Comparison of ENCODE assay signal across 22 mouse cellular contexts in the genomic region with DNA sequence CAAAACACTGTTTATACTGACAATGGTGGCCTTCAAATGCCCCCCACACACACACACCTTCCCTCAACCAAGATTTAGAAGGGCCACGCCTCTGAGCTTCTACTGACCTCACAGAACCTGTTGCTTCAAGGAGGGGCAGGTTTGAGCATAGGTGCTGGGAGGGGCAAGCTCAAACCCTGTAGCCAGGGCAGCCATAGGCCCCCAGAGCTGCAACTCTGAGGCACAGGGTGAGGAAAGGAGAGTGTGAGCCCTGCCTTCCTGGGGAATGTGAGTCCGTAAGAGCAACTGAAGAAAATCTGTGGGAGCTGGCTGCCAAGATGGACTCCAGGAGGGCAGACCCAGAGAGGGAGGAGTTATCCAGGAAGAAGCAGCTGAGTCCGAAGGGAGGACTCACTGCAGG. TPM values are rescaled to one million over a fixed set of nuclear protein-coding genes. Genes with fewer than 3 reads are reported as not detected.
DNase-seq lines count a peak whose midpoint lies in the region; ATAC-seq lines count a peak whose summit lies in the region.
"Had no signal": no experiment of that assay in that cellular context is flagged by ENCODE, and none has a peak within 500 bp of the region (broad histone marks: within the 10 kb centered on the region; RNA-seq: fewer than 3 reads in every experiment).

No protein-coding gene starts in this region.

- no peak for ATAC-seq in heart, embryonic 13.5 days (ENCODE audit: extremely low read depth, insufficient number of reproducible peaks, low FRiP score, low TSS enrichment)
- ATAC-seq in midbrain, embryonic 11.5 days (ENCODE audit: low FRiP score) = no peak
- peak; percentile 48; the same call in 1 of the 2 replicates for ATAC-seq in stomach, embryonic 15.5 days (ENCODE audit: insufficient read depth, low FRiP score, low read depth)
- ATAC-seq: inflammation-experienced regulatory T-cells, adult 6 months had no signal

- peaks cover 15% of the 10 kb centered on the region for H3K4me1 ChIP-seq in heart, embryonic 13.5 days
- peaks cover 29% of the 10 kb centered on the region for H3K4me1 ChIP-seq in midbrain, embryonic 10.5 days
- peaks cover 4% of the 10 kb centered on the region; the same call in 1 of the 2 replicates for H3K4me1 ChIP-seq in midbrain, embryonic 11.5 days (ENCODE audit: control insufficient read depth, insufficient read depth, low read length)
- H3K4me1 ChIP-seq in embryonic facial prominence, embryonic 10.5 days = peaks cover 33% of the 10 kb centered on the region
- peaks cover 21% of the 10 kb centered on the region for H3K4me1 ChIP-seq in stomach, embryonic 15.5 days
- H3K4me1 ChIP-seq: midbrain, embryonic 12.5 days had no signal

- intact Hi-C loops in heart, postnatal 36 days (cut with DNase I) = loop anchor here (5.0 to 10.0 kb wide), 2 partner anchors 293 to 560 kb away; no protein-coding TSS in a partner anchor

- no peak overlapping the region for H3K27ac ChIP-seq in heart, embryonic 13.5 days (replicated peaks)
- peak overlapping the region; percentile 85 for H3K27ac ChIP-seq in midbrain, embryonic 10.5 days (replicated peaks)
- H3K27ac ChIP-seq in midbrain, embryonic 11.5 days (ENCODE audit: low read depth, low read length) = no peak overlapping the region
- peak overlapping the region; percentile 66; the same call in 1 of the 2 replicates for H3K27ac ChIP-seq in embryonic facial prominence, embryonic 10.5 days (replicated peaks)
- 0 out of 2 replicates have a peak overlapping the region, but pooled peaks have one; percentile 9 for H3K27ac ChIP-seq in stomach, embryonic 15.5 days
- H3K27ac ChIP-seq: heart, adult 2 months; hindbrain, embryonic 13.5 days; macrophage; midbrain, embryonic 12.5 days; neural tube, embryonic 15.5 days had no signal

- no peaks in the 10 kb centered on the region for H3K9me3 ChIP-seq in heart, embryonic 13.5 days
- H3K9me3 ChIP-seq in midbrain, embryonic 10.5 days (replicated peaks) = no peaks in the 10 kb centered on the region
- no peaks in the 10 kb centered on the region for H3K9me3 ChIP-seq in midbrain, embryonic 11.5 days (ENCODE audit: control insufficient read depth, low read length)
- no peaks in the 10 kb centered on the region for H3K9me3 ChIP-seq in embryonic facial prominence, embryonic 10.5 days
- H3K9me3 ChIP-seq in stomach, embryonic 15.5 days = no peaks in the 10 kb centered on the region
- H3K9me3 ChIP-seq: hindbrain, embryonic 13.5 days; midbrain, embryonic 12.5 days; neural tube, embryonic 15.5 days had no signal

- H3K4me2 ChIP-seq in heart, embryonic 13.5 days = no peak overlapping the region
- H3K4me2 ChIP-seq in midbrain, embryonic 11.5 days = no peak overlapping the region
- no peak overlapping the region for H3K4me2 ChIP-seq in stomach, embryonic 15.5 days
- H3K4me2 ChIP-seq: hindbrain, embryonic 13.5 days; liver, embryonic 11.5 days; midbrain, embryonic 12.5 days; neural tube, embryonic 15.5 days had no signal

- no peaks in the 10 kb centered on the region for H3K36me3 ChIP-seq in heart, embryonic 13.5 days
- no peaks in the 10 kb centered on the region for H3K36me3 ChIP-seq in midbrain, embryonic 10.5 days
- H3K36me3 ChIP-seq in midbrain, embryonic 11.5 days (ENCODE audit: control insufficient read depth, insufficient read depth, low read length) = no peaks in the 10 kb centered on the region
- no peaks in the 10 kb centered on the region for H3K36me3 ChIP-seq in embryonic facial prominence, embryonic 10.5 days (replicated peaks)
- H3K36me3 ChIP-seq in stomach, embryonic 15.5 days = no peaks in the 10 kb centered on the region
- H3K36me3 ChIP-seq: hindbrain, embryonic 13.5 days; midbrain, embryonic 12.5 days; neural tube, embryonic 15.5 days had no signal

- H3K4me3 ChIP-seq in heart, embryonic 13.5 days = no peak overlapping the region
- H3K4me3 ChIP-seq in midbrain, embryonic 10.5 days = no peak overlapping the region
- no peak overlapping the region for H3K4me3 ChIP-seq in midbrain, embryonic 11.5 days (ENCODE audit: low read depth, low read length)
- no peak overlapping the region for H3K4me3 ChIP-seq in embryonic facial prominence, embryonic 10.5 days
- H3K4me3 ChIP-seq in stomach, embryonic 15.5 days (replicated peaks) = no peak overlapping the region
- H3K4me3 ChIP-seq: heart, adult 2 months; hindbrain, embryonic 13.5 days; midbrain, embryonic 12.5 days; neural tube, embryonic 15.5 days had no signal

- no peak for DNase-seq in heart, postnatal 36 days
- DNase-seq in midbrain, embryonic 10.5 days (ENCODE audit: low spot score) = no peak
- DNase-seq in midbrain, embryonic 11.5 days (ENCODE audit: low spot score, missing footprints) = no peak
- no peak for DNase-seq in embryonic facial prominence, embryonic 10.5 days (ENCODE audit: low spot score)
- DNase-seq in spleen, postnatal 10 days (ENCODE audit: low spot score in 2 of 2) = no peak
- DNase-seq: cerebellum, adult 18-20 months; cerebellum, postnatal 36 days; gastrocnemius, postnatal 25 days; heart, adult 2 months; kidney, adult 9 months; kidney, postnatal 4 days; right cerebral cortex, postnatal 14 days; spleen, adult 18-20 months; thymus, postnatal 25 days had no signal

- 73% methylated on average over 3 of the region's 3 CpGs for WGBS in heart, embryonic 13.5 days
- WGBS in midbrain, embryonic 10.5 days = 75% methylated on average over 3 of the region's 3 CpGs
- 76% methylated on average over 3 of the region's 3 CpGs for WGBS in midbrain, embryonic 11.5 days
- 71% methylated on average over 3 of the region's 3 CpGs for WGBS in embryonic facial prominence, embryonic 10.5 days
- WGBS in stomach, embryonic 15.5 days = 51% methylated on average over 3 of the region's 3 CpGs

- H3K9ac ChIP-seq in heart, embryonic 13.5 days = peak overlapping the region; percentile 14; the same call in 1 of the 2 replicates
- H3K9ac ChIP-seq in midbrain, embryonic 11.5 days (ENCODE audit: low read length) = no peak overlapping the region
- H3K9ac ChIP-seq in stomach, embryonic 15.5 days = no peak overlapping the region
- H3K9ac ChIP-seq: hindbrain, embryonic 13.5 days; midbrain, embryonic 12.5 days; neural tube, embryonic 15.5 days had no signal

- H3K27me3 ChIP-seq in heart, embryonic 13.5 days (replicated peaks) = peaks cover 88% of the 10 kb centered on the region
- peaks cover 40% of the 10 kb centered on the region for H3K27me3 ChIP-seq in midbrain, embryonic 10.5 days (ENCODE audit: low read depth, poor library complexity, severe bottlenecking)
- H3K27me3 ChIP-seq in midbrain, embryonic 11.5 days (ENCODE audit: control insufficient read depth, insufficient read depth, low read length) = no peaks in the 10 kb centered on the region
- H3K27me3 ChIP-seq in embryonic facial prominence, embryonic 10.5 days (replicated peaks; ENCODE audit: low read depth, poor library complexity, severe bottlenecking) = peaks cover 73% of the 10 kb centered on the region
- no peaks in the 10 kb centered on the region for H3K27me3 ChIP-seq in stomach, embryonic 15.5 days (replicated peaks)

RNA-seq across cellular contexts. Expression of a gene that starts 23.4 kb away (rescaled TPM):
- polyA plus RNA-seq in heart, embryonic 13.5 days (2015; fragmentation: Nextera tagmentation; extraction: Ambion mirVana) = 8.3 and 8.4 TPM in 2 replicates
- total RNA-seq in heart, postnatal 36 days (2021) = 10 to 100 TPM; 10.5 to 11.3 TPM
- polyA plus RNA-seq in midbrain, embryonic 10.5 days (2016; fragmentation: Nextera tagmentation; extraction: Ambion mirVana) = 29.4 and 41.5 TPM in 2 replicates
- 22.8 and 26.0 TPM in 2 replicates for polyA plus RNA-seq in midbrain, embryonic 11.5 days (2014; fragmentation: Nextera tagmentation; extraction: Ambion mirVana)
- polyA plus RNA-seq in embryonic facial prominence, embryonic 10.5 days (2016; fragmentation: Nextera tagmentation; extraction: Ambion mirVana) = 8.7 and 11.3 TPM in 2 replicates
- polyA plus RNA-seq in stomach, embryonic 15.5 days (2015; fragmentation: Nextera tagmentation; extraction: Ambion mirVana) = 47.6 and 48.8 TPM in 2 replicates
- polyA plus RNA-seq: inflammation-experienced regulatory T-cells, adult 6 months; macrophage had no signal

Comparison
In these comparisons a context has a peak if more than half of its experiments do, and no peak if none do; other contexts are left out.
1. H3K27ac ChIP-seq: peak in midbrain, embryonic 10.5 days (single experiment), embryonic facial prominence, embryonic 10.5 days (single experiment) and stomach, embryonic 15.5 days (single experiment); none in heart, embryonic 13.5 days (single experiment) and midbrain, embryonic 11.5 days (single experiment).